Mouse (Mus musculus) forelimb bud, embryonic 11.5 days (tissue): ENCODE data around the gene Pld3.

Source experiments
- DNase-seq: peaks from one replicate; pipeline ENCODE4 v3.0.0-alpha.2; 2012; ENCODE audit warnings: low read depth, low spot score

Gene Pld3

GRCm38 (mm10) chr7:27552931-27553513 is at the start of gene Pld3, which contains the start of gene 2310022A10Rik:
Gene Pld3, minus strand, starts transcription at chr7:27553218.
Gene 2310022A10Rik, plus strand, starts transcription at chr7:27553233.
- peak; percentile 95 for DNase-seq

GRCm38 (mm10) chr7:27602161-27602560 is 49.1 kb upstream of the Pld3 start:
- no peak for DNase-seq

GRCm38 (mm10) chr7:27601628-27602027 is 48.6 kb upstream of the Pld3 start:
- DNase-seq: no peak

- no peak for DNase-seq
Measured at GRCm38 (mm10) chr7:27598053-27598452, 45.0 kb upstream of the Pld3 start.

- DNase-seq: no peak
Measured at GRCm38 (mm10) chr7:27596586-27597503, 43.8 kb upstream of the Pld3 start.

- no peak for DNase-seq
Measured at GRCm38 (mm10) chr7:27592934-27593645, 40.1 kb upstream of the Pld3 start.

- DNase-seq: no peak
Measured at GRCm38 (mm10) chr7:27592217-27592929, 39.4 kb upstream of the Pld3 start.

- peak; percentile 97 for DNase-seq
Measured at GRCm38 (mm10) chr7:27591266-27592216, 38.5 kb upstream of the Pld3 start, which contains the start of gene Akt2. Gene Akt2, plus strand, starts transcription at chr7:27591552.

- no peak for DNase-seq
Measured at GRCm38 (mm10) chr7:27590566-27591213, 37.7 kb upstream of the Pld3 start.

GRCm38 (mm10) chr7:27590088-27590487 is 37.1 kb upstream of the Pld3 start:
- no peak for DNase-seq

- no peak for DNase-seq
Measured at GRCm38 (mm10) chr7:27587741-27588140, 34.7 kb upstream of the Pld3 start.

- DNase-seq: no peak
Measured at GRCm38 (mm10) chr7:27586861-27587260, 33.8 kb upstream of the Pld3 start.

GRCm38 (mm10) chr7:27580380-27581174 is 27.6 kb upstream of the Pld3 start:
- no peak for DNase-seq

- peak; percentile 23 for DNase-seq
Measured at GRCm38 (mm10) chr7:27578465-27578864, 25.4 kb upstream of the Pld3 start.

- DNase-seq: no peak
Measured at GRCm38 (mm10) chr7:27577589-27577988, 24.6 kb upstream of the Pld3 start.

GRCm38 (mm10) chr7:27576914-27577313 is 23.9 kb upstream of the Pld3 start:
- DNase-seq: no peak

- no peak for DNase-seq
Measured at GRCm38 (mm10) chr7:27574124-27574880, 21.3 kb upstream of the Pld3 start.

GRCm38 (mm10) chr7:27572133-27572532 is 19.1 kb upstream of the Pld3 start:
- DNase-seq: no peak
